Mouse (Mus musculus) midbrain, embryonic 15.5 days (tissue): ENCODE results near the gene Lrrc4c. TPM values are rescaled to one million over a fixed set of nuclear protein-coding genes. Genes with fewer than 3 reads are reported as not detected.

ENCODE experiments used
- ATAC-seq: fragments of 200-750 bp; cut with Nextera tagmentation; replicated peaks from 2 replicates; pipeline ENCODE4 v1.8.0; 2017; ENCODE audit warnings: moderate TSS enrichment
- H3K27ac ChIP-seq: fragments of 300-500 bp; sonication (generic); 2 replicates; pipeline ENCODE4 v1.5.1; 2015; ENCODE audit warnings: mild to moderate bottlenecking, inconsistent platforms
- H3K27me3 ChIP-seq: fragments of 300-500 bp; sonication (generic); replicated peaks from 2 replicates; pipeline ENCODE4 v1.6.1; 2015; ENCODE audit warnings: inconsistent platforms
- H3K36me3 ChIP-seq: fragments of 300-500 bp; sonication (generic); replicated peaks from 2 replicates; pipeline ENCODE4 v1.6.1; 2015; ENCODE audit warnings: inconsistent platforms
- H3K4me1 ChIP-seq: fragments of 300-500 bp; sonication (generic); 2 replicates; pipeline ENCODE4 v1.6.1; 2015; ENCODE audit warnings: inconsistent platforms
- H3K4me2 ChIP-seq: fragments of 300-500 bp; sonication (generic); 2 replicates; pipeline ENCODE4 v1.6.1; 2015; ENCODE audit warnings: inconsistent platforms, mild to moderate bottlenecking, moderate library complexity
- H3K4me3 ChIP-seq: fragments of 300-500 bp; sonication (generic); 2 replicates; pipeline ENCODE4 v1.5.1; 2015; ENCODE audit warnings: mild to moderate bottlenecking, inconsistent platforms
- H3K9ac ChIP-seq: fragments of 300-500 bp; sonication (generic); 2 replicates; pipeline ENCODE4 v1.6.1; 2015; ENCODE audit warnings: mild to moderate bottlenecking, inconsistent platforms
- H3K9me3 ChIP-seq: fragments of 300-500 bp; sonication (generic); 2 replicates; pipeline ENCODE4 v1.6.1; 2016; ENCODE audit warnings: inconsistent platforms
- WGBS: fragments of 180-500 bp; shearing (Covaris S2); methylation state at CpG from one replicate; pipeline ENCODE4 v1.1.7; 2015; ENCODE audit warnings: mixed read lengths; 5-methylcytosine and 5-hydroxymethylcytosine counted together
- polyA plus RNA-seq: library from polyadenylated mRNA; unstranded; fragments of >200 nt; fragmentation: Nextera tagmentation; extraction: Ambion mirVana; gene quantifications from 2 replicates; pipeline ENCODE4 v1.2.1, GENCODE M21; 2015

Lrrc4c gene
- polyA plus RNA-seq, 1 experiment from 2014 or later, result 37.7 TPM

GRCm38 (mm10) chr2:97361235-97361634, 1043.3 kb downstream of the Lrrc4c start:
- Histone ChIP-seq H3K4me2 (no peak overlapping the region), H3K9me3 (no peaks in the 10 kb centered on the region), H3K4me1 (no peaks in the 10 kb centered on the region), H3K4me3 (no peak overlapping the region), H3K27ac (no peak overlapping the region), H3K9ac (no peak overlapping the region), H3K36me3 (no peaks in the 10 kb centered on the region), H3K27me3 (no peaks in the 10 kb centered on the region)
- no peak for ATAC-seq
- 91% methylated on average over 2 of the region's 2 CpGs for WGBS

- Histone ChIP-seq H3K4me1 (no peaks in the 10 kb centered on the region), H3K27me3 (no peaks in the 10 kb centered on the region), H3K9ac (no peak overlapping the region), H3K9me3 (no peaks in the 10 kb centered on the region), H3K4me2 (no peak overlapping the region), H3K4me3 (no peak overlapping the region), H3K36me3 (no peaks in the 10 kb centered on the region), H3K27ac (no peak overlapping the region)
- WGBS, result 80% methylated on average over 3 of the region's 3 CpGs
- no peak for ATAC-seq
Observed at GRCm38 (mm10) chr2:97369978-97370377, 1052.0 kb downstream of the Lrrc4c start.

DNA sequence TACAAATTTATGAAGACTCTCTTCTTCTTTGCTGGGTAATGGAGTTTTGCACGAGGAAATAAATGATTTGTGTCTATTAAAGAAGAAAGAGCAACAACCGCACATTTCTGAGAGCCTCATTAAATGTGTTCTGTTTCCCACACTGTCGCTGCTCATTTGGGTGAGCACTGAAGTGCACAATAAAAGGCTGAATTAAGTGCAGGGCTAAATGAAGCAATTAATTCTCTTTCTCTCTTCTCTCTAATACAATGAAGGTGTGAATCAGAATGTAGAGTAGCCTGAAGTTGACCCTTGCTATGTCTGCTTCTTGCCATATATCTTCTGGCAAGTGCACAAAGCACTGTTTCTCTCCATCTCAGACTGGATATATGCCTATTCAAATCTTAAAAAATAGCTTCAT, 1073.5 kb downstream of the Lrrc4c start:
- Histone ChIP-seq H3K4me1 (no peaks in the 10 kb centered on the region), H3K9me3 (no peaks in the 10 kb centered on the region), H3K27me3 (no peaks in the 10 kb centered on the region), H3K27ac (no peak overlapping the region), H3K36me3 (no peaks in the 10 kb centered on the region), H3K4me2 (no peak overlapping the region), H3K4me3 (no peak overlapping the region), H3K9ac (no peak overlapping the region)
- 66% methylated on average over 3 of the region's 3 CpGs for WGBS
- ATAC-seq, result no peak

DNA sequence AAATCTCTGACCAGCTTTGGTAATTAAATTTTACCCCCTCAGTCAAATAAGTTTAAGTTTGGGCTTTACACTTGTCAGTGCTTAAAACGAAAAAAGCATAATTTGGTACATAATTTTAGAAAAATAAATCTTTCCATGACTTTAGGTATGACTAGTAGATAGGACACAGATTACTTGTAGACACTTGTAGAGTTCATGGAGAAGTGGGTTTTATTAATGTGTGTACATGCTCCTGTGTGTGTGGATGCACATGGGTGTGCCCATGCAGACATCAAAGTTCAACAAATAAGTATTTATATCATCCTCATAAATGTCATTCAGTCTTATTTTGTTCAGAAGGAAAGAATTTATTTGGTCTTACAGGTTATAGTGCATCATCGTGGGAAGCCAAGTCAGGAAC, 1073.9 kb downstream of the Lrrc4c start:
- WGBS, result 90% methylated on average over 2 of the region's 2 CpGs
- H3K4me3 ChIP-seq, result no peak overlapping the region

DNA sequence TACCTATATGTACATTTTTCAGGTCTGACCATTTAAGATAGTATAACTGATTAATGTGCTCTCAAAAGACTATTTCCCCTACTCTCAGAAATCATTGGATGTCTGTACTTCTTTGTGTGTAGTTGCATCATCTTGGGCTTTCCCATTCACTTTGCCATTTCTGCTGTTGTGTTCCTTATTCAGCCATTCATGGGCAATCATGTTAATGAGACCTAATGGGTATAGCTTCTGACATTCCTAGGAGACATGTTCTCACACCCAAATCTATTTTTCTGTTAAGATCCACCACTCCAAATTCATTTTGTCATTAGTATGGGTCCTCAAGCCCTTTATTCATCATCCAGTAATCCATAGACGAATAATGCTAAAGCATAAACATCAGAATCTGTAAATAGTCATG, 1095.1 kb downstream of the Lrrc4c start:
- ATAC-seq, result no peak
- 78% methylated on average over 1 of the region's 1 CpGs for WGBS
- Histone ChIP-seq H3K36me3 (no peaks in the 10 kb centered on the region), H3K27me3 (no peaks in the 10 kb centered on the region), H3K9me3 (no peaks in the 10 kb centered on the region), H3K27ac (no peak overlapping the region), H3K4me2 (no peak overlapping the region), H3K4me1 (no peaks in the 10 kb centered on the region), H3K9ac (no peak overlapping the region), H3K4me3 (no peak overlapping the region)

More for the DNA sequence above, 1073.9 kb downstream of the Lrrc4c start:
- no peaks in the 10 kb centered on the region for H3K36me3 ChIP-seq
- no peak overlapping the region for H3K4me2 ChIP-seq
- no peak for ATAC-seq
- H3K9me3 ChIP-seq, result no peaks in the 10 kb centered on the region
- no peaks in the 10 kb centered on the region for H3K4me1 ChIP-seq
- no peak overlapping the region for H3K27ac ChIP-seq
- no peak overlapping the region for H3K9ac ChIP-seq
- H3K27me3 ChIP-seq, result no peaks in the 10 kb centered on the region

GRCm38 (mm10) chr2:97414416-97415362, 1096.7 kb downstream of the Lrrc4c start:
- no peak overlapping the region for H3K27ac ChIP-seq
- no peaks in the 10 kb centered on the region for H3K9me3 ChIP-seq
- H3K36me3 ChIP-seq, result no peaks in the 10 kb centered on the region
- ATAC-seq, result no peak
- no peak overlapping the region for H3K4me3 ChIP-seq
- no peaks in the 10 kb centered on the region for H3K4me1 ChIP-seq
- H3K4me2 ChIP-seq, result no peak overlapping the region
- H3K27me3 ChIP-seq, result no peaks in the 10 kb centered on the region
- 85% methylated on average over 8 of the region's 8 CpGs for WGBS
- no peak overlapping the region for H3K9ac ChIP-seq

DNA sequence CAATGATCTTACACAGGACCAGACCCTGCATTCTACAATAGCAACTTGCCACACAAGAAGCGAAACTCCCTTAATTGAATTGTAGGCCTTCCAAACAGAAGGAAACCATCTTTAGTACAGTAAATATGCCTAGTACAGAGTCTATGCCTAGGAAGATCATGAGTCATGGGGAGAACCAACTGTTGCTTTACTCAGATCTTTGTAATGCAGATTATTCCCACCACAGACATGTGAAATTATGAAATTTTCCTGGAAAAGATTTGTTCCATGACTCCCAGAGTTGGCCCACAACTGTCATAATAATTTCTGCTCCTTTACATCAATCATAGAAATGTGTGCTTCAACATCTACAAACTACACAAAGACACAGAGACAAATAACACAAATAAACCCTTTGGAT, 1116.2 kb downstream of the Lrrc4c start:
- 96% methylated on average over 1 of the region's 1 CpGs for WGBS
- H3K4me2 ChIP-seq, result no peak overlapping the region
- H3K36me3 ChIP-seq, result no peaks in the 10 kb centered on the region
- no peaks in the 10 kb centered on the region for H3K4me1 ChIP-seq
- H3K9ac ChIP-seq, result no peak overlapping the region
- H3K4me3 ChIP-seq, result no peak overlapping the region
- H3K27ac ChIP-seq, result no peak overlapping the region
- no peak for ATAC-seq
- no peaks in the 10 kb centered on the region for H3K27me3 ChIP-seq
- H3K9me3 ChIP-seq, result no peaks in the 10 kb centered on the region

- no peaks in the 10 kb centered on the region for H3K27me3 ChIP-seq
- no peaks in the 10 kb centered on the region for H3K4me1 ChIP-seq
- 59% methylated on average over 2 of the region's 2 CpGs for WGBS
- no peak overlapping the region for H3K9ac ChIP-seq
- H3K4me2 ChIP-seq, result no peak overlapping the region
- no peaks in the 10 kb centered on the region for H3K36me3 ChIP-seq
- H3K4me3 ChIP-seq, result no peak overlapping the region
- ATAC-seq, result no peak
- no peak overlapping the region for H3K27ac ChIP-seq
- H3K9me3 ChIP-seq, result no peaks in the 10 kb centered on the region
Observed at GRCm38 (mm10) chr2:97435616-97436015, 1117.6 kb downstream of the Lrrc4c start.

- no peaks in the 10 kb centered on the region for H3K36me3 ChIP-seq
- no peaks in the 10 kb centered on the region for H3K9me3 ChIP-seq
- no peak overlapping the region for H3K9ac ChIP-seq
- no peaks in the 10 kb centered on the region for H3K27me3 ChIP-seq
- H3K27ac ChIP-seq, result no peak overlapping the region
- no peak overlapping the region for H3K4me3 ChIP-seq
- no peak for ATAC-seq
- no peaks in the 10 kb centered on the region for H3K4me1 ChIP-seq
- H3K4me2 ChIP-seq, result no peak overlapping the region
Observed at GRCm38 (mm10) chr2:97437767-97438166, 1119.8 kb downstream of the Lrrc4c start.

GRCm38 (mm10) chr2:97463573-97463972, 1145.6 kb downstream of the Lrrc4c start:
- no peak overlapping the region for H3K4me2 ChIP-seq
- ATAC-seq, result no peak
- no peaks in the 10 kb centered on the region for H3K36me3 ChIP-seq
- H3K9ac ChIP-seq, result no peak overlapping the region
- H3K9me3 ChIP-seq, result no peaks in the 10 kb centered on the region
- no peaks in the 10 kb centered on the region for H3K27me3 ChIP-seq
- no peak overlapping the region for H3K27ac ChIP-seq
- H3K4me1 ChIP-seq, result 0 out of 2 replicates have a peak, but pooled peaks cover 2% of the 10 kb centered on the region
- H3K4me3 ChIP-seq, result no peak overlapping the region

DNA sequence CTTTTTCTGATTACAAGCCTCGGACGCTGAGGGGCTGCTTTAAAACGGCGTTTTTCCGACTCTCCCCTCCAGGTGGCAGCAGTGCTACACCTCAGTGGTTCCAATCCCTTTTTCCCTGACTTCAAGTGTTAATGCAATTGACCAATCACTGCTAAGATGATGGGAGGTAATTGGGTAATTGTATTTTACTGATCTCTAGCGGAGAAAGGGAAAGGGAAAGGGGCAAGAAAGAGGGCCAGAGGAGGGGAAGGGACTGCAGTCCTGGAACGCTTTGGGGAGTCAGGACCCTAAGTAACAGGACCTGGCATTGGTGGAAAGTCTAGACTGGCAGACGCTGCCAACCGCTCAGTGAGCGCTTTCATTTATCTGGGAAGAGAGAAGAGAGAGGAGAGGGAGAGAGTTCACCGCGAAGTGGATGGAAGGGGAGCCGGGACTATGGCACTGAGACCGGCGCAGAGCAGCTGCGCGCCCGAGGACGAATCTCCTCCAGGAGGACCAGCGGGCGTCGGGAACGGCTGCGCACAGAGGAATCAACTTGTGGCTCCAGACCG, 1148.3 kb downstream of the Lrrc4c start:
- Histone ChIP-seq H3K27ac (peak overlapping the region; percentile 93), H3K4me3 (peak overlapping the region; percentile 56), H3K4me1 (peaks cover 16% of the 10 kb centered on the region), H3K4me2 (peak overlapping the region; percentile 77), H3K9me3 (no peaks in the 10 kb centered on the region), H3K27me3 (no peaks in the 10 kb centered on the region), H3K9ac (peak overlapping the region; percentile 66), H3K36me3 (no peaks in the 10 kb centered on the region)
- ATAC-seq, result peak; percentile 92
- under 1% methylated on average over 25 of the region's 25 CpGs for WGBS

GRCm38 (mm10) chr2:97467031-97467549, 1149.1 kb downstream of the Lrrc4c start:
- no peaks in the 10 kb centered on the region for H3K27me3 ChIP-seq
- H3K9me3 ChIP-seq, result no peaks in the 10 kb centered on the region
- H3K4me1 ChIP-seq, result peaks cover 19% of the 10 kb centered on the region
- whole genome bisulfite sequencing, result 0% methylated on average over 26 of the region's 26 CpGs
- peak overlapping the region; percentile 77 for H3K4me2 ChIP-seq
- ATAC-seq, result peak; percentile 85
- peak overlapping the region; percentile 66 for H3K9ac ChIP-seq
- no peaks in the 10 kb centered on the region for H3K36me3 ChIP-seq
- peak overlapping the region; percentile 56 for H3K4me3 ChIP-seq
- H3K27ac ChIP-seq, result peak overlapping the region; percentile 93
